Mouse (Mus musculus): ENCODE measurements around the gene Slc9a8.
"Not testable (repeated sequence)": the region's sequence is repeated elsewhere in the genome, so short reads cannot be mapped to it uniquely, and the experiment has no call there.

DNA sequence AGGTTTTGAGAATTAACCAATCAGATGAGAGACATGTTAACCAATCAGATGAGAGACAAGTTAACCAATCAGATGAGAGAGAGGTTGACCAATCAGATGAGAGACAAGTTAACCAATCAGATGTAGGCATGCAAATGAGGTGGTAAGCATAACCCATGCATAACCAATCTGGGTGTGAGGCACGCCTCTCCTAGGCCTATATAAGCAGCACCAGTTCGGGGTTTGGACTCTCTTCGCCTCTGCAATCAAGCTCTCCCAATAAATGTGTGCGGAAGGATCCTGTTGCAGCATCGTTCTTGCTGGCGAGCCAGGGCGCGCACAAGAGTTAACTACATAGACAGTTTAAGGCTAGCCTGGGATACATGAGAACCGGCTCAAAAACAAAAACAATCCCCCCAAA, 25.1 kb upstream of the Slc9a8 start:
- not testable (repeated sequence) for TF ChIP-seq CTCF (IDR thresholded peaks at IDR 0.05; ENCODE audit: insufficient read depth, low read length); POLR2A (IDR thresholded peaks at IDR 0.05; ENCODE audit: borderline replicate concordance, extremely low read depth, low read depth, low read length)

Measured in lung, adult 2 months (tissue).